Mouse (Mus musculus): ENCODE results near the gene Kctd10. TPM values are rescaled to one million over a fixed set of nuclear protein-coding genes. Genes with fewer than 3 reads are reported as not detected.
A peak's percentile ranks its signal among the peaks of the same experiment; 100 is the strongest.

Gene Kctd10
- polyA plus RNA-seq, 1 experiment from 2014 or later = 99.8 TPM

- Histone ChIP-seq H3K4me3 (no peak overlapping the region), H3K9me3 (no peaks in the 10 kb centered on the region), H3K4me2 (replicated peaks) (no peak overlapping the region), H3K4me1 (peaks cover 9% of the 10 kb centered on the region; the same call in 1 of the 2 replicates), H3K9ac (no peak overlapping the region), H3K36me3 (peaks cover 95% of the 10 kb centered on the region), H3K27me3 (replicated peaks) (no peaks in the 10 kb centered on the region), H3K27ac (no peak overlapping the region)
- 91% methylated on average over 23 of the region's 23 CpGs for WGBS
- ATAC-seq (ENCODE audit: low FRiP score, low read depth) = no peak
These were observed 15.1 kb downstream of the Kctd10 start for GRCm38 (mm10) chr5:114365043-114365752.

- WGBS = 89% methylated on average over 15 of the region's 15 CpGs
- no peak overlapping the region for H3K9ac ChIP-seq
- H3K27me3 ChIP-seq (replicated peaks) = no peaks in the 10 kb centered on the region
- H3K4me3 ChIP-seq = no peak overlapping the region
- H3K4me2 ChIP-seq (replicated peaks) = no peak overlapping the region
- H3K36me3 ChIP-seq = peaks cover 59% of the 10 kb centered on the region
- H3K27ac ChIP-seq = no peak overlapping the region
- H3K9me3 ChIP-seq = no peaks in the 10 kb centered on the region
- H3K4me1 ChIP-seq = 0 out of 2 replicates have a peak, but pooled peaks cover 4% of the 10 kb centered on the region
- ATAC-seq (ENCODE audit: low FRiP score, low read depth) = no peak
These were observed 19.3 kb downstream of the Kctd10 start for GRCm38 (mm10) chr5:114360968-114361367.

- H3K4me2 ChIP-seq (replicated peaks) = no peak overlapping the region
- H3K9ac ChIP-seq = no peak overlapping the region
- no peaks in the 10 kb centered on the region for H3K9me3 ChIP-seq
- H3K27me3 ChIP-seq (replicated peaks) = no peaks in the 10 kb centered on the region
- 0 out of 2 replicates have a peak, but pooled peaks cover 4% of the 10 kb centered on the region for H3K4me1 ChIP-seq
- H3K4me3 ChIP-seq = no peak overlapping the region
- no peak for ATAC-seq (ENCODE audit: low FRiP score, low read depth)
- 74% methylated on average over 8 of the region's 8 CpGs for WGBS
- H3K36me3 ChIP-seq = peaks cover 45% of the 10 kb centered on the region
- H3K27ac ChIP-seq = no peak overlapping the region
These were observed 20.7 kb downstream of the Kctd10 start for GRCm38 (mm10) chr5:114359586-114359985.

- Histone ChIP-seq H3K9ac (no peak overlapping the region), H3K9me3 (no peaks in the 10 kb centered on the region), H3K4me3 (no peak overlapping the region), H3K4me1 (0 out of 2 replicates have a peak, but pooled peaks cover 4% of the 10 kb centered on the region), H3K4me2 (replicated peaks) (no peak overlapping the region), H3K36me3 (peaks cover 37% of the 10 kb centered on the region), H3K27me3 (replicated peaks) (no peaks in the 10 kb centered on the region), H3K27ac (no peak overlapping the region)
- no peak for ATAC-seq (ENCODE audit: low FRiP score, low read depth)
- WGBS = 75% methylated on average over 10 of the region's 10 CpGs
These were observed 21.5 kb downstream of the Kctd10 start for GRCm38 (mm10) chr5:114358833-114359232.

GRCm38 (mm10) chr5:114356936-114357751 is 23.2 kb downstream of the Kctd10 start:
- no peak overlapping the region for H3K9ac ChIP-seq
- no peak overlapping the region for H3K4me3 ChIP-seq
- H3K27ac ChIP-seq = no peak overlapping the region
- H3K4me2 ChIP-seq (replicated peaks) = no peak overlapping the region
- no peaks in the 10 kb centered on the region for H3K27me3 ChIP-seq (replicated peaks)
- H3K36me3 ChIP-seq = peaks cover 21% of the 10 kb centered on the region
- no peaks in the 10 kb centered on the region for H3K9me3 ChIP-seq
- 57% methylated on average over 23 of the region's 23 CpGs for WGBS
- 0 out of 2 replicates have a peak, but pooled peaks have one; percentile 56 for ATAC-seq (ENCODE audit: low FRiP score, low read depth)
- 0 out of 2 replicates have a peak, but pooled peaks cover 4% of the 10 kb centered on the region for H3K4me1 ChIP-seq

GRCm38 (mm10) chr5:114356250-114356935 is 23.9 kb downstream of the Kctd10 start:
- no peak overlapping the region for H3K4me2 ChIP-seq (replicated peaks)
- no peaks in the 10 kb centered on the region for H3K9me3 ChIP-seq
- H3K9ac ChIP-seq = no peak overlapping the region
- WGBS = 33% methylated on average over 7 of the region's 7 CpGs
- H3K27me3 ChIP-seq (replicated peaks) = no peaks in the 10 kb centered on the region
- 0 out of 2 replicates have a peak, but pooled peaks cover 4% of the 10 kb centered on the region for H3K4me1 ChIP-seq
- ATAC-seq (ENCODE audit: low FRiP score, low read depth) = no peak
- no peak overlapping the region for H3K4me3 ChIP-seq
- H3K27ac ChIP-seq = no peak overlapping the region
- peaks cover 16% of the 10 kb centered on the region for H3K36me3 ChIP-seq

GRCm38 (mm10) chr5:114351490-114351889 is 28.8 kb downstream of the Kctd10 start:
- no peaks in the 10 kb centered on the region for H3K36me3 ChIP-seq
- ATAC-seq (ENCODE audit: low FRiP score, low read depth) = no peak
- H3K4me1 ChIP-seq = no peaks in the 10 kb centered on the region
- no peak overlapping the region for H3K4me3 ChIP-seq
- H3K9me3 ChIP-seq = no peaks in the 10 kb centered on the region
- H3K27me3 ChIP-seq (replicated peaks) = no peaks in the 10 kb centered on the region
- no peak overlapping the region for H3K27ac ChIP-seq
- no peak overlapping the region for H3K9ac ChIP-seq
- no peak overlapping the region for H3K4me2 ChIP-seq (replicated peaks)
- 56% methylated on average over 10 of the region's 10 CpGs for WGBS

- Histone ChIP-seq H3K27me3 (replicated peaks) (no peaks in the 10 kb centered on the region), H3K9me3 (no peaks in the 10 kb centered on the region), H3K4me3 (no peak overlapping the region), H3K36me3 (no peaks in the 10 kb centered on the region), H3K4me2 (replicated peaks) (no peak overlapping the region), H3K4me1 (no peaks in the 10 kb centered on the region), H3K9ac (no peak overlapping the region), H3K27ac (no peak overlapping the region)
- WGBS = 85% methylated on average over 10 of the region's 10 CpGs
- no peak for ATAC-seq (ENCODE audit: low FRiP score, low read depth)
These were observed 33.3 kb downstream of the Kctd10 start for GRCm38 (mm10) chr5:114347005-114347404.

- no peak overlapping the region for H3K9ac ChIP-seq
- no peaks in the 10 kb centered on the region for H3K4me1 ChIP-seq
- no peaks in the 10 kb centered on the region for H3K27me3 ChIP-seq (replicated peaks)
- no peaks in the 10 kb centered on the region for H3K9me3 ChIP-seq
- no peak for ATAC-seq (ENCODE audit: low FRiP score, low read depth)
- no peak overlapping the region for H3K4me2 ChIP-seq (replicated peaks)
- H3K4me3 ChIP-seq = no peak overlapping the region
- no peak overlapping the region for H3K27ac ChIP-seq
- H3K36me3 ChIP-seq = no peaks in the 10 kb centered on the region
- WGBS = 64% methylated on average over 3 of the region's 3 CpGs
These were observed 34.8 kb downstream of the Kctd10 start for GRCm38 (mm10) chr5:114345538-114345937.

- ATAC-seq (ENCODE audit: low FRiP score, low read depth) = no peak
- H3K4me2 ChIP-seq (replicated peaks) = no peak overlapping the region
- WGBS = 90% methylated on average over 7 of the region's 7 CpGs
- H3K9ac ChIP-seq = no peak overlapping the region
- H3K36me3 ChIP-seq = no peaks in the 10 kb centered on the region
- H3K27me3 ChIP-seq (replicated peaks) = no peaks in the 10 kb centered on the region
- H3K4me1 ChIP-seq = no peaks in the 10 kb centered on the region
- H3K9me3 ChIP-seq = no peaks in the 10 kb centered on the region
- no peak overlapping the region for H3K4me3 ChIP-seq
- H3K27ac ChIP-seq = no peak overlapping the region
These were observed 36.7 kb downstream of the Kctd10 start for GRCm38 (mm10) chr5:114343612-114344011.

- no peak overlapping the region for H3K4me3 ChIP-seq
- WGBS = 88% methylated on average over 5 of the region's 5 CpGs
- ATAC-seq (ENCODE audit: low FRiP score, low read depth) = no peak
- H3K9ac ChIP-seq = no peak overlapping the region
- no peak overlapping the region for H3K27ac ChIP-seq
- no peaks in the 10 kb centered on the region for H3K4me1 ChIP-seq
- H3K27me3 ChIP-seq (replicated peaks) = no peaks in the 10 kb centered on the region
- H3K4me2 ChIP-seq (replicated peaks) = no peak overlapping the region
- H3K9me3 ChIP-seq = no peaks in the 10 kb centered on the region
- no peaks in the 10 kb centered on the region for H3K36me3 ChIP-seq
These were observed 37.3 kb downstream of the Kctd10 start for GRCm38 (mm10) chr5:114342996-114343395.

All from neural tube, embryonic 12.5 days (tissue).